In genomic region chr5:99340311-99340989, GRCm38 (mm10) we compare ENCODE assay signal across 9 mouse cellular contexts.
DNase-seq lines count a peak whose midpoint lies in the region; ATAC-seq and TF ChIP-seq lines count a peak whose summit lies in the region.
"Had no signal": no experiment of that assay in that cellular context is flagged by ENCODE, and none has a peak within 500 bp of the region (broad histone marks: within the 10 kb centered on the region; RNA-seq: fewer than 3 reads in every experiment).

No protein-coding gene starts in this region.

- peaks cover 33% of the 10 kb centered on the region for H3K4me1 ChIP-seq in bone marrow macrophage, adult 2 months (ENCODE audit: control insufficient read depth, insufficient read depth, low read length)
- peaks cover 3% of the 10 kb centered on the region for H3K4me1 ChIP-seq in heart, adult 2 months (ENCODE audit: control insufficient read depth, insufficient read depth, low read length)
- peaks cover 14% of the 10 kb centered on the region for H3K4me1 ChIP-seq in liver, embryonic 11.5 days (replicated peaks; ENCODE audit: control insufficient read depth, insufficient read depth, low read length)
- H3K4me1 ChIP-seq in cerebellum, adult 2 months (ENCODE audit: control insufficient read depth, insufficient read depth, low read length) = peaks cover 6% of the 10 kb centered on the region

- no peak for TF ChIP-seq CTCF in bone marrow macrophage, adult 2 months (IDR thresholded peaks at IDR 0.05; ENCODE audit: low read depth, low read length)
- no peak for TF ChIP-seq CTCF in heart, adult 2 months (IDR thresholded peaks at IDR 0.05)
- no peak for TF ChIP-seq CTCF in cerebellum, adult 2 months (IDR thresholded peaks at IDR 0.05; ENCODE audit: borderline replicate concordance, insufficient read depth, low read depth, low read length)

- no peak for TF ChIP-seq POLR2A in bone marrow macrophage, adult 2 months (IDR thresholded peaks at IDR 0.05; ENCODE audit: borderline replicate concordance, low read depth, low read length)
- TF ChIP-seq POLR2A in heart, adult 2 months (IDR thresholded peaks at IDR 0.05; ENCODE audit: insufficient read depth, low read depth, low read length) = no peak
- no peak for TF ChIP-seq POLR2A in cerebellum, adult 2 months (IDR thresholded peaks at IDR 0.05; ENCODE audit: borderline replicate concordance, insufficient read depth, low read length)

- intact Hi-C loops in heart, adult 2 months (cut with DNase I) = no loop called here

- H3K27me3 ChIP-seq in heart, adult 2 months (ENCODE audit: control insufficient read depth, insufficient read depth, low read length) = no peaks in the 10 kb centered on the region
- no peaks in the 10 kb centered on the region for H3K27me3 ChIP-seq in liver, embryonic 11.5 days (replicated peaks; ENCODE audit: control insufficient read depth, insufficient read depth, low read length)
- H3K27me3 ChIP-seq in cerebellum, adult 2 months (ENCODE audit: control insufficient read depth, insufficient read depth, low read length) = no peaks in the 10 kb centered on the region; the same call in 1 of the 2 replicates

- H3K4me3 ChIP-seq in bone marrow macrophage, adult 2 months (ENCODE audit: insufficient read depth, low read length) = peak overlapping the region; percentile 52
- H3K4me3 ChIP-seq in heart, adult 2 months = peak overlapping the region; percentile 40
- H3K4me3 ChIP-seq in liver, embryonic 11.5 days (ENCODE audit: low read depth, low read length) = peak overlapping the region; percentile 26
- H3K4me3 ChIP-seq in cerebellum, adult 2 months (replicated peaks; ENCODE audit: insufficient read depth, low read depth, low read length) = no peak overlapping the region

- WGBS in heart, adult 2 months = 54% methylated on average over 8 of the region's 8 CpGs
- 64% methylated on average over 8 of the region's 8 CpGs for WGBS in liver, embryonic 11.5 days
- 35% methylated on average over 8 of the region's 8 CpGs for WGBS in cerebellum, adult 2 months

- H3K9ac ChIP-seq in heart, adult 2 months (ENCODE audit: low read depth, low read length) = peak overlapping the region; percentile 37
- H3K9ac ChIP-seq in liver, embryonic 11.5 days (ENCODE audit: low read depth, low read length) = no peak overlapping the region

- H3K9me3 ChIP-seq in liver, embryonic 11.5 days (ENCODE audit: control insufficient read depth, low read length) = no peaks in the 10 kb centered on the region

- no peaks in the 10 kb centered on the region for H3K36me3 ChIP-seq in heart, adult 2 months (ENCODE audit: control insufficient read depth, insufficient read depth, low read length)
- no peaks in the 10 kb centered on the region for H3K36me3 ChIP-seq in liver, embryonic 11.5 days (ENCODE audit: control insufficient read depth, insufficient read depth, low read length)

- no peaks in the 10 kb centered on the region for H3K79me2 ChIP-seq in heart, adult 2 months (replicated peaks; ENCODE audit: control insufficient read depth, insufficient read depth, low read length)

- no peak for ATAC-seq in liver, embryonic 11.5 days (replicated peaks; ENCODE audit: low FRiP score)
- ATAC-seq in erythroid progenitor cell, adult 5-6 weeks (replicated peaks; ENCODE audit: low FRiP score, poor library complexity, severe bottlenecking) = no peak

- no peak overlapping the region for H3K27ac ChIP-seq in bone marrow macrophage, adult 2 months (ENCODE audit: insufficient read depth, low read depth, low read length)
- H3K27ac ChIP-seq in heart, adult 2 months = peak overlapping the region; percentile 74
- H3K27ac ChIP-seq in liver, embryonic 11.5 days (ENCODE audit: low read depth, low read length) = no peak overlapping the region; the same call in 1 of the 2 replicates
- H3K27ac ChIP-seq in cerebellum, adult 2 months (ENCODE audit: insufficient read depth, low read length) = no peak overlapping the region

- peak overlapping the region; percentile 49 for H3K4me2 ChIP-seq in liver, embryonic 11.5 days
- H3K4me2 ChIP-seq: midbrain, embryonic 11.5 days had no signal

- TF ChIP-seq EP300 in heart, adult 2 months (IDR thresholded peaks at IDR 0.05; ENCODE audit: insufficient read depth, low read depth, low read length) = no peak

- peak; percentile 14 for DNase-seq in kidney, postnatal 10 days
- no peak for DNase-seq in kidney, adult 18-20 months
- peak in 1 of 2 experiments; percentile 28 for DNase-seq in heart, adult 2 months
- no peak for DNase-seq in liver, embryonic 11.5 days (ENCODE audit: low spot score)
- no peak for DNase-seq in layer of hippocampus, adult 9-11 months
- DNase-seq in cerebellum, adult 2 months = no peak
